Mouse (Mus musculus): Measurements from ENCODE around the gene Klf13.

DNA sequence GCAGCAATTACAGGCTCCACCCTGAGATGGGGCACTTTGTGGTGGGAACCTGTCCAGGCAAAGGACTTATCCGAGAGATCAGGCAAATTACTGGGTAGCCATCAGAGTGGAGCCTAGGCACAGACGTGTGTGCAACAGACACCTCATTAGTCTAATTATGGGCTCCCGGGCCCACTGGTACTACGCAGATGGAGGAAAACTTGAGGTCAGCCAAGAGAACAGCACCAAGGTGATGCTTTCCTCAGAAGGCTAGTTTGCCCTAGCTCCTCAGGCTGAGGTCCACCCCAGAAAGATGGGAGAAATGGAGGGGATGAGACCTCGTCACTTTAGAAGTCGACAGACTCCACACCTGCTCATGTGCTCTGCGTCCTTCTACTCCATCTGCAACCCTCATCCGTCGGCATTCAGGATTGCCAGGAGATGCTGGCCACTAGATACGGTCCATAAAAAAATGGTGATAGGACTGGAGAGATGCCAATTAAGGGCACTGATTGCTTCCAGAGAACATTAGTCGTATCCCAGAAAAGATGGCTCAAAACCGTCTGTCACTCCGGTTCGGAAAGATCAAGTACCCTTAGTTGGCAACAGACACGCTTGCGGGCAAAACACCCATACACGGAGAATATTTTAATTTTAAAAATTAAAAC lies 80.8 kb downstream of the Klf13 start:
- TF ChIP-seq EP300 (optimal IDR thresholded peaks at IDR 0.05) (no peak), CTCF (IDR thresholded peaks at IDR 0.05; ENCODE audit: low read depth) (no peak)
